22 mouse cellular contexts compared by ENCODE assay signal in genomic region chr17:70870581-70870980, GRCm38 (mm10).
"Had no signal": no experiment of that assay in that cellular context is flagged by ENCODE, and none has a peak within 500 bp of the region (broad histone marks: within the 10 kb centered on the region; RNA-seq: fewer than 3 reads in every experiment).

No protein-coding gene starts in this region.

- H3K27me3 ChIP-seq: limb, embryonic 13.5 days; liver, embryonic 12.5 days; liver, embryonic 15.5 days; lung, embryonic 15.5 days; neural tube, embryonic 12.5 days; stomach, embryonic 15.5 days had no signal

- DNase-seq: kidney, adult 18-20 months; kidney, postnatal 25 days; layer of hippocampus, adult 9-11 months; liver; lung, adult 18-20 months; lung, postnatal 14 days; lung, postnatal 4 days; retina, postnatal 1 day; right cerebral cortex, postnatal 25 days; spleen, adult 18-20 months; thymus, postnatal 25 days had no signal

- H3K27ac ChIP-seq: kidney, postnatal 0 days; layer of hippocampus, adult 2 months; limb, embryonic 10.5 days; limb, embryonic 13.5 days; liver, embryonic 12.5 days; liver, embryonic 15.5 days; lung, embryonic 15.5 days; midbrain, embryonic 13.5 days; neural tube, embryonic 12.5 days; neural tube, embryonic 15.5 days; stomach, embryonic 15.5 days had no signal

- ATAC-seq: liver, embryonic 12.5 days; midbrain, embryonic 13.5 days had no signal

- H3K4me1 ChIP-seq: stomach, embryonic 15.5 days had no signal

- H3K4me2 ChIP-seq: limb, embryonic 13.5 days; liver, embryonic 12.5 days; liver, embryonic 15.5 days; lung, embryonic 15.5 days; midbrain, embryonic 13.5 days; neural tube, embryonic 12.5 days; neural tube, embryonic 15.5 days; stomach, embryonic 15.5 days had no signal

- H3K9me3 ChIP-seq: limb, embryonic 10.5 days; limb, embryonic 13.5 days; liver, embryonic 12.5 days; liver, embryonic 15.5 days; lung, embryonic 15.5 days; midbrain, embryonic 13.5 days; neural tube, embryonic 12.5 days; neural tube, embryonic 15.5 days; stomach, embryonic 15.5 days had no signal

- H3K9ac ChIP-seq: limb, embryonic 13.5 days; liver, embryonic 12.5 days; liver, embryonic 15.5 days; lung, embryonic 15.5 days; midbrain, embryonic 13.5 days; neural tube, embryonic 12.5 days; neural tube, embryonic 15.5 days; stomach, embryonic 15.5 days had no signal

- H3K36me3 ChIP-seq: limb, embryonic 10.5 days; limb, embryonic 13.5 days; liver, embryonic 12.5 days; liver, embryonic 15.5 days; lung, embryonic 15.5 days; midbrain, embryonic 13.5 days; neural tube, embryonic 12.5 days; neural tube, embryonic 15.5 days; stomach, embryonic 15.5 days had no signal

- H3K4me3 ChIP-seq: layer of hippocampus, adult 2 months; limb, embryonic 10.5 days; limb, embryonic 13.5 days; liver, embryonic 12.5 days; liver, embryonic 15.5 days; lung, embryonic 15.5 days; midbrain, embryonic 13.5 days; neural tube, embryonic 12.5 days; neural tube, embryonic 15.5 days; stomach, embryonic 15.5 days had no signal
